Mouse (Mus musculus) cerebellum, adult 2 months (tissue): ENCODE data around the gene Picalm. TPM values are rescaled to one million over a fixed set of nuclear protein-coding genes. Genes with fewer than 3 reads are reported as not detected.
A peak's percentile ranks its signal among the peaks of the same experiment; 100 is the strongest.

Experiments used
- DNase-seq, 2 experiments: peaks; one replicate each; pipeline ENCODE4 v3.0.0; 2021
- H3K27ac ChIP-seq: fragments of 200-500 bp; 2 replicates; pipeline ENCODE4 v1.5.1; 2012; ENCODE audit warnings: low read length, control low read depth, inconsistent platforms; ENCODE audit not compliant: insufficient read depth
- H3K27me3 ChIP-seq: fragments of 200-500 bp; 2 replicates; pipeline ENCODE4 v1.6.1; 2012; ENCODE audit warnings: inconsistent platforms, mild to moderate bottlenecking, low read length, moderate library complexity; ENCODE audit not compliant: control insufficient read depth, insufficient read depth
- H3K4me1 ChIP-seq: fragments of 200-500 bp; 2 replicates; pipeline ENCODE4 v1.6.1; 2011; ENCODE audit warnings: low read length; ENCODE audit not compliant: control insufficient read depth, insufficient read depth
- H3K4me3 ChIP-seq: fragments of 200-500 bp; replicated peaks from 2 replicates; pipeline ENCODE3; 2011; ENCODE audit warnings: mild to moderate bottlenecking, low read depth, low read length, control low read depth; ENCODE audit not compliant: insufficient read depth
- CTCF ChIP-seq: fragments of 200-500 bp; IDR thresholded peaks from 2 replicates; pipeline ENCODE4 v1.5.1; 2011; ENCODE audit warnings: low read depth, mild to moderate bottlenecking, control low read depth, low read length, moderate library complexity, borderline replicate concordance; ENCODE audit not compliant: insufficient read depth
- POLR2A ChIP-seq: fragments of 200-500 bp; IDR thresholded peaks from 2 replicates; pipeline ENCODE4 v1.6.1; 2011; ENCODE audit warnings: low read length, control low read depth, borderline replicate concordance; ENCODE audit not compliant: insufficient read depth
- WGBS: fragments of 180-500 bp; shearing (Covaris S2); methylation state at CpG from one replicate; pipeline ENCODE4 v1.1.7; 2018; 5-methylcytosine and 5-hydroxymethylcytosine counted together
- polyA plus RNA-seq: library from polyadenylated mRNA; depleted of rRNA; stranded (reverse); fragments of >200 nt; gene quantifications from 2 replicates; pipeline ENCODE4 v1.2.3, GENCODE M21; 2012

The Picalm gene
- polyA plus RNA-seq, 1 experiment = 156 TPM

GRCm38 (mm10) chr7:90175576-90175975, 45.6 kb downstream of the Picalm start:
- no peak for TF ChIP-seq CTCF
- no peak for TF ChIP-seq POLR2A
- H3K27ac ChIP-seq = no peak overlapping the region
- 58% methylated on average over 2 of the region's 2 CpGs for WGBS
- DNase-seq = no peak
- H3K27me3 ChIP-seq = no peaks in the 10 kb centered on the region
- no peak overlapping the region for H3K4me3 ChIP-seq
- H3K4me1 ChIP-seq = no peaks in the 10 kb centered on the region

DNA sequence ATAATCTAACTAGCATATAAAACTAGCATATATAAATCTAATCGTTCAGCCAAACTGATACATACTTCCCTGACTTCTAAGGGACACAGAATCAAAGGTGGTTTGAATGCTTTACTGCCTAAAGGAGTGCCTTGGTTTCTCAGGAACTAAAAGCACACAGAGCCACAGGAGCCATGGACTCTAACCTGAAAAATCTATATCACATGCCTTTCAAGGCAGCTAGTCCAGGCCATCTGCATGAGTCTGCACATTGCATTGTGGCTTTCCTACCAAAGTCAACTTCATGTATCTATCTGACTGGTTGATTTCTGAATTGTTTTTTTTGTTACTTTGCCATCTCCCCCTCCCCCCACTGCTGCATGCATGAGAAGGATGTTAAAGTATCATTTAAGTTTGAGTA, 50.6 kb downstream of the Picalm start:
- H3K4me1 ChIP-seq = no peaks in the 10 kb centered on the region

DNA sequence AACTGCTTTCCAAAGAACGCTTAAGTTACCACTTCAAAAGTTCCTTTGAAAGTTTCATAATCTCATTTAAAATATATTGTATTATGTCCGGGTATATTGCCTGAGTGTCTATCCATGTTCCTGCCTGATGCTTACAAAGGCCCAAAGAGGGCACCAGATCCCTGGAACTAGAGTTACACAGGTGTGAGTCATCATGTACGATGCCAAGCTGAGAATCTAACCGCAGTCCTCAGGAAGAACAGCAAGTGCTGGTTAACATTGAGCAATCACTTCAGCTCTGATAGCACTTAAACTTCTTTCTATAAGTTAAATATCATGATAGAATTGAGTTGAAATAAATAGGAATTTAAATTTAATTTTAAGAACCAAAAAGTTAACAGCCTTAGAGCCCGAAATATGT, 70.2 kb downstream of the Picalm start:
- 82% methylated on average over 5 of the region's 5 CpGs for WGBS
- TF ChIP-seq POLR2A = no peak
- TF ChIP-seq CTCF = no peak
- DNase-seq = peak in 1 of 2 experiments; percentile 30

More for the DNA sequence above, 50.6 kb downstream of the Picalm start:
- no peak for TF ChIP-seq POLR2A
- no peak for TF ChIP-seq CTCF
- no peak overlapping the region for H3K27ac ChIP-seq
- WGBS = 95% methylated on average over 1 of the region's 1 CpGs
- no peaks in the 10 kb centered on the region for H3K27me3 ChIP-seq
- H3K4me3 ChIP-seq = no peak overlapping the region
- no peak for DNase-seq

DNA sequence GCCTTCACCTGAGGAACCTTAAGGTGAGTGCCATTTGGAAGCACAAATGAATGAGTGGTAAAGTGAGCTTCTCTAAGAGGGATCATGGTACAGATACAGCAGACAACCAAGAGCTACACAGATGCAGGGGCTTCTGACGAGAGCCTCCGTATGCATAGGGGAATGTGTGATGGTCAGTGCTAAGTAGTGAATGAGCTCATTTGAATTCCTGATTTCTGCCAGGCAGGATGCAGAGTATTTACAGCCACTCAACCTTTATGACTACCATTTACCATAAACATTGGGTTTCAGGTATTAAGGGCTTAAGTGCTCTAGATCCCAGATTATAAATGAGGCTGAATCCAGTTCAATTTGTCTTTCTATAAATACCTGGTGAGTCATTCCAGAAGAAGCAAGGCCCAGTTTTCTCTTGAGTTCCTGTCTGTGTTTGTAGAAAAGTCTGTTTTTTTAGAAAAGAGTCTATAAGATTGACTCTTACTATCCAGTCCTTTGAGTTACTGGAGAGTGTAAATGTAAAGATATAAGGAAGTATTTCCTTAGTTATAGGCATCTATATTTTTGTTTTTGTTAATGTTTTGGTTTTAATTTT, 72.0 kb downstream of the Picalm start:
- WGBS = 71% methylated on average over 2 of the region's 2 CpGs
- Histone ChIP-seq H3K4me3 (no peak overlapping the region), H3K27me3 (no peaks in the 10 kb centered on the region), H3K27ac (no peak overlapping the region), H3K4me1 (no peaks in the 10 kb centered on the region)
- TF ChIP-seq CTCF = no peak
- no peak for TF ChIP-seq POLR2A
- DNase-seq = no peak

More for the DNA sequence above, 70.2 kb downstream of the Picalm start:
- H3K27me3 ChIP-seq = no peaks in the 10 kb centered on the region
- no peak overlapping the region for H3K4me3 ChIP-seq
- no peaks in the 10 kb centered on the region for H3K4me1 ChIP-seq
- no peak overlapping the region for H3K27ac ChIP-seq

DNA sequence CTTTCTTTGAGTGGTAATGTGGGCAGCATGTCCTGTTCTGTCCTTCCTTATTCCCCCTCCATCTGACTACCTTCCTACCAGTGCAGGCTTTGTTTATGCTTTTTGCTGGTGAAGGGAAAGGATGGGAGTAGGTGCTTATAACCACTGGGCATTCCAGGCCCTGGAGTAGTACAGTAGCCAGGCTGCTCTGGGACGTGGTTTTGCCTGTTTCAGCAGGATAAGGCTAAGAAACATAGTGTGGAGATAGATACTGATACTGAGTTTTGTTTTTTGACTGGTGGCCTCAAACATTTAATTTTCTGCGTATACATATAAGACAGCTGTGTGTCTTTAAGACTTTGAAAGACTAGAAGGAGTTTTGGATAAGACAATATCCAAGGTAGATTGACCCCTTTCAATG, 73.9 kb downstream of the Picalm start:
- WGBS = 93% methylated on average over 2 of the region's 2 CpGs
- H3K4me3 ChIP-seq = no peak overlapping the region
- DNase-seq = no peak
- no peaks in the 10 kb centered on the region for H3K4me1 ChIP-seq
- TF ChIP-seq POLR2A (no peak), CTCF (no peak)
- H3K27me3 ChIP-seq = no peaks in the 10 kb centered on the region
- no peak overlapping the region for H3K27ac ChIP-seq

GRCm38 (mm10) chr7:90210116-90210515, 80.1 kb downstream of the Picalm start:
- no peak overlapping the region for H3K4me3 ChIP-seq
- no peak for DNase-seq
- 90% methylated on average over 2 of the region's 2 CpGs for WGBS
- TF ChIP-seq CTCF (no peak), POLR2A (no peak)
- no peaks in the 10 kb centered on the region for H3K27me3 ChIP-seq
- no peaks in the 10 kb centered on the region for H3K4me1 ChIP-seq
- H3K27ac ChIP-seq = no peak overlapping the region

GRCm38 (mm10) chr7:90210947-90211346, 80.9 kb downstream of the Picalm start:
- Histone ChIP-seq H3K4me1 (no peaks in the 10 kb centered on the region), H3K4me3 (no peak overlapping the region), H3K27ac (no peak overlapping the region), H3K27me3 (no peaks in the 10 kb centered on the region)
- DNase-seq = no peak
- TF ChIP-seq POLR2A (no peak), CTCF (no peak)

GRCm38 (mm10) chr7:90216511-90216910, 86.5 kb downstream of the Picalm start:
- Histone ChIP-seq H3K4me3 (no peak overlapping the region), H3K27ac (peak overlapping the region; percentile 88; the same call in 1 of the 2 replicates), H3K27me3 (no peaks in the 10 kb centered on the region), H3K4me1 (no peaks in the 10 kb centered on the region; the same call in 1 of the 2 replicates)
- TF ChIP-seq POLR2A (no peak), CTCF (no peak)
- DNase-seq = no peak
- WGBS = 72% methylated on average over 8 of the region's 8 CpGs
